Mouse (Mus musculus) left cerebral cortex, adult 18-20 months (tissue): Measurements from ENCODE around the gene Rdh16. TPM values are rescaled to one million over a fixed set of nuclear protein-coding genes. Genes with fewer than 3 reads are reported as not detected.
"Not testable (repeated sequence)": the region's sequence is repeated elsewhere in the genome, so short reads cannot be mapped to it uniquely, and the experiment has no call there.

Source experiments
- DNase-seq, 2 experiments: peaks; one replicate each; pipeline ENCODE4 v3.0.0; 2021 to 2022; ENCODE audit warnings: low spot score in 2 of 2, mixed read lengths in 1 of 2
- long read RNA-seq, 2 experiments: library from polyadenylated mRNA; stranded (forward); transcript quantifications; one replicate each; pipeline ENCODE4 v2.0.0; 2021
- total RNA-seq, 2 experiments: library from RNA; stranded (reverse); gene quantifications; 2 replicates each; pipeline ENCODE4 v1.2.3; 2021

Gene Rdh16
- total RNA-seq: under 1 TPM; 0.23 to 0.28 TPM
- long read RNA-seq, experiment 1: 0 reads
- long read RNA-seq, experiment 2: 0 reads

DNA sequence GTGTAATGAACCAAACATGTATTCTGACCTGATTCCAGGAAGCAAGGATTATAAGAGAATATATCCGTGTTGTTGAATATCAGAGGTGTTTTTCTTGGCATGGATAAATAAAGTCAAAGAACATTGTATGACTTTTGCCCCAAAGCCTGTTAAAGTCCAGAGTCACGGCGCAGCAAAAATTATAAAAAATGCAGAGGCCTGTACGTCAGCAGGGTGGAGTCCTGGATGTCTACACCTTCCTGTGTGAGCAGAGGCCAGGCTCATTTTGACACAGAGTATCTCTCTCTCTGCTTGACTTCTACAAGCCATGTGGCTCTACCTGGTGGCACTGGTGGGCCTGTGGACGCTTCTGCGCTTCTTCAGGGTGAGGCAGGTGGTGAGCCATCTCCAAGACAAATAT, at the start of gene Rdh16:
TSS of gene Rdh16 (plus strand) at position 262 of the 400 bp plus-strand sequence.
- no peak for DNase-seq

DNA sequence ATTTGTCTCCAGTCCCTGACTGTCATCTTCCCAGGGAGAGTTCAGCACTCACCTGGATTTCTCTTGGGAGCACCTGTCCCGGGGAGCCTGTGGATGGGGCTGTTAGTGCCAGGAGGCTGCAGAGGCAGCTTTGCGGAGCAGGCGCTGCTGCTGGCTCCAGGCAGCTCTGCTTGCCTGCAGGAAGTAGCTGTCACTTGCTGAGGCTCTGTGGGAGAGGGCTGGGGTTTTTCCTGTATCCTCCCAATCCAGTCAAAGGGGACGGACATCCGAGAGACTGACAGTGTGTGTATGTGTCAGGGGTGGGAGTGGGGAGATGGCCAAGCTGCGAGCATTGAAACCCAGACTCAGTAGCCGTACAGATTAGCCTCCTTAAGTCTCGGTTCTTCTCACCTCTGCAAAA, 49.4 kb upstream of the Rdh16 start, which contains the start of gene Gpr182:
TSS of gene Gpr182 (minus strand) at position 185 of the 400 bp plus-strand sequence.
- DNase-seq: no peak

DNA sequence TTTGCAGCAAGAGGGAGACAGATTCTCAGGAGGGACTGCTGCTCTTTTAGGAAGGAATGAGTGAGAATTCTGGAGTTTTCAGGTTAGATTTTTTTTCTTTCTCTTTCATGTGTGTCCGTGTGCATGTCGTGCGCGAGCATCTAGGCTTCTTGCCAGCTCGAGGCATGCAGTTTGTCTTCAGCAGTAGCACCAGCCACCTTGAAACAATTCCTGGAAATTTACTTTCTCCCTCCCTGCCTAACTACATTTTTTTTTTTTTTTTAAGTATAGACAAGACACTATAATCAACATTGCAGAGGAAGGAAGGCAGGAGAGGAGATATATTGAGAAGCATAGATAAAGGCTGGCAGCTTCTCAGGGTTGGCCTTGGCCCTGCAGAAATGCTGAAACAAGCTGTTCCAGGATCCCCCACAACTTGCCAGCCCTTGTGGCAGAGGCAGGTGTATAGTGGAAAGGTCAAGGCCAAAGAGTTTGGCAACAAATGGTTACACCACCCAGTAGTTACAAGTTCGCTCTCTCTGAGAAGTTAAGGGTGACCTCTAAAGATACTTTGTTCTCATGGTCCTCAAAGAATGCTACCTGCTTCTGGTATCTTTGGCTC, 46.3 kb upstream of the Rdh16 start:
- no peak for DNase-seq

DNA sequence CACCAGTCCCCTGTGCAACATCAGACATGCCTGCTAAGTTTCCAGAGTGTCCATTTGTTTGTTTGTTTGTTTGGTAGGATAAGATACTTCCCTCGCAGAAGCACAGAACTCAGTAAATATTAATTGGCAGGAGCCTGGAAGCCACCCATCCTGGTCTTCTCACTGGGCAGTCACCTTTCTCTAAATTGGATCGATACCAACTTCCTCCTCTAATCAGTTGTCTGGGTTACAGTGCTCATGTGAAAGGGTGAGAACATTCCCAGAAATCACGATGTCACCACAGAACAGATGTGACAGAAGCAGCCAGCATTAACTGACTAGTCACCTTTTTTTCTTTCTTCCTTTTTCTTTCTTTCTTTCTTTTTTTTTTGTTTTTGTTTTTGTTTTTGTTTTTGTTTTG, 45.7 kb upstream of the Rdh16 start:
- DNase-seq: no peak

- peak in 1 of 2 experiments; percentile 0 for DNase-seq
Measured at GRCm38 (mm10) chr10:127755770-127756468, 45.0 kb upstream of the Rdh16 start.

DNA sequence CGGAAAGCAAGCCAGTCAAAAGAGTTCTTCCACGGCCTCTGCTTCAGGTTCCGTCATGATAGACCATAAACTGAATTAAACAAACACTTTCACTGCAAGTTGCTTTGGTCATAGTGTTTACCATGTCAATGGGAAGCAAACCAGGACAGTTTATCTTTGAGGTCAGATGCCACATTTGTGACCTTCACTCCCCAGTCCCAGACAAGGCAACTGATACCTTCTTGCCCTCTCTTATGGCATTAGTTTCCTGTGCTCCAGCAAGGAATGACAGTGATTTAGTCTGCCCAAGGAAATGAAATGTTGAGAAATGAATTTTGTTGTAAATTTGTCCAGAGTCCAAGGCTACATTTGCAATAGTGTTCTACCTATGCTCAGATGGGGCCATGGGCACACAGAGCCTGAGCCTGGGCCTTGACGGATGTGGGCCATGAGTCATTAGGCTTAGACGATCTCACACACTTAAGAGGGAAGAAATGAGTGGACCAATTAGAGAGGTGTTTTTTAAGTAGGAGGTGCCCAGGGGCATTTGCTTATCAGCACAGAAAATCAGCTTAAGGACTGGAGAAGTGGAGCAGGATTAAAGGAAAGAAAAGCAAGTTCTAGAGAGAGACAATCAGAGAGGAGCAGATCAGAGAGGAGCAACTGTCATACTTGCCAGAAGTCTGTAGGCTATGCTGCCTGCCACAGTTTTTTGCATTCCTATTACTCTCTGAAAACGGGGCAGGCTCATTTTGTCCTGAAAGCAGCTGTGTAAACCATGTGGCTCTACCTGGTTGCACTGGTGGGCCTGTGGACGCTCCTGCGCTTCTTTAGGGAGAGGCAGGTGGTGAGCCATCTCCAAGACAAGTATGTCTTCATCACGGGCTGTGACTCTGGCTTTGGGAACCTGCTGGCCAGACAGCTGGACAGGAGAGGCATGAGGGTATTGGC, 41.5 kb upstream of the Rdh16 start, which contains the start of the genes Rdh1 and Rdh16f1:
TSS of gene Rdh1 (plus strand) at position 541 of the 930 bp plus-strand sequence.
TSS of gene Rdh16f1 (plus strand) at position 607 of the 930 bp plus-strand sequence.
- DNase-seq: no peak

- not testable (repeated sequence) for DNase-seq
Measured at GRCm38 (mm10) chr10:127762926-127763325, 38.0 kb upstream of the Rdh16 start.

DNA sequence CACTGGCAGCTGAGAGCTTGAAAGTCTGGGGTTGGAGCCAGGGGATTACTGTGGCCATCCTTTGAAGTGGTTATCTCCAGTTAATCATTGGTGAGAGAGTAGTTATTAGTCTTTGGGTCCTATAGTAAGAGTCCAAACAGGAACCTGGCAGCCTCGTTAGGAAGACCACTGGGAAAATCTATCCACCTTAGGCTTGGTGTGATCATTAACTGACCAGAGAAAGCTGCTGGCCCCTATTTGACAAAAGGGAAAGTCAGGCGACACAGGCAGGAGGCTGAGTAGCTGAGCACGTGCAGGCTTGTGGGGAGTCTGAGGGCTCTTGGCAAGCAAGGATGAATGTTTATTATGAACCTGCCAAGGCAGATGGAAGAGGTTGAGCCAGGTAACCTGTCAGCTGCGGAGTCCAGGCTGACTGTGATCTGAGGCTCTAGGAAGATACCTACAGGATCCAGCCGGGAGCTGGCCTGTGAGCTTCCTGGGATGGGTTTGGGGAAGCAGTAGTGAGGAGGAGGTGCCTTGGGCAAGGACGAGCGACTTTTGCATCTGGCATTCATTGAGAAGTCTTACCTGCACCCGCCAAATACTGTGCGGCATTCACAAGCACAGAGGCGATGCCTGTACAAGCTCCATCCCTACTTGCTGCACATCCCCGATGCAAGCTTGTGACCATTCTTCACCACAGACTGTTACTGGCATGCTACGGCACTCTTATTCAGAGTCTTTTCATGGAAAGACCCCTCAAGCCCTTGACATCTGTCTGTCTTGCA, 36.9 kb upstream of the Rdh16 start:
- DNase-seq: no peak

GRCm38 (mm10) chr10:127766564-127766963, 34.4 kb upstream of the Rdh16 start:
- no peak for DNase-seq

- DNase-seq: no peak
Measured at GRCm38 (mm10) chr10:127776011-127776410, 24.9 kb upstream of the Rdh16 start, which contains the start of gene Rdh9. Gene Rdh9, plus strand, starts transcription at chr10:127776386.

GRCm38 (mm10) chr10:127782321-127782720, 18.6 kb upstream of the Rdh16 start:
- not testable (repeated sequence) for DNase-seq

- not testable (repeated sequence) for DNase-seq
Measured at GRCm38 (mm10) chr10:127785411-127785810, 15.5 kb upstream of the Rdh16 start.

DNA sequence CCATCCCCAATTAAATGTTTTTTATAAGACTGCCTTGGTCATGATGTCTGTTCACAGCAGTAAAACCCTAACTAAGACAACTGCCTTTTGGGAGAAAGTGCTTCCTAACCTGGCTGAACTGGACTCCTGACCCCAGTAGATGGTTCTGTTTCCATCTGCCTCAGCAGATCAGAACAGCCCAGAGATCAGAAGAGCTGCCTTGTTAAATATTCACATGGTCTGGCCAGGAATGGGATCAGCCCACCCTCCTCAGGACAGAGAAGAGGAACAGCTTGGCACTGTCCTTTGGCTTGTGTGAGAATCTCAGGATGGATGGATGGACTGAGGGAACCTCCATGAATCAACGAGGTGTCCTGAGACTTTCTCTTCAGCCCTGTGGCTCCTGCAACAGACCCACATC, 1.7 kb upstream of the Rdh16 start:
- DNase-seq: no peak

GRCm38 (mm10) chr10:127801612-127802011, 660 bp downstream of the Rdh16 start:
- DNase-seq: no peak

DNA sequence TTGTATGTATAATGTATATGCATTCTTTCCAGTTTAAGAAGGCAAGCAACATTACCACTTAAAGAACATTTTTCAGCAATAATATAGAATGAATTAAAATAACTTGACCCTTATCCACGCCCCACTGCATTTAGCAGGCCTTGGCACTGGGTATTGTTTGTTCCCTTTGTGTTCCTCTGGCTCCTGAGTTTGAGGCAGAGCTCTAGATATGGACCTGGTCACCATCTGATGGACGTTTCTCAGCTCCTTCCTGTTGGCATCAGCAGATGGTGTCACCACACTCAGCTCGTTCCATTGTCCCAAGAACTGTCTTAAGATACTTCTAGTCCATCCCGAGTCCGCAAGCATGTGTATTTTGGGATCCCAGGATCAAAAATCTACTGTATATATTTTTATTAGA, 1.3 kb downstream of the Rdh16 start:
- DNase-seq: no peak

GRCm38 (mm10) chr10:127804416-127804815, 3.5 kb downstream of the Rdh16 start:
- no peak for DNase-seq

DNA sequence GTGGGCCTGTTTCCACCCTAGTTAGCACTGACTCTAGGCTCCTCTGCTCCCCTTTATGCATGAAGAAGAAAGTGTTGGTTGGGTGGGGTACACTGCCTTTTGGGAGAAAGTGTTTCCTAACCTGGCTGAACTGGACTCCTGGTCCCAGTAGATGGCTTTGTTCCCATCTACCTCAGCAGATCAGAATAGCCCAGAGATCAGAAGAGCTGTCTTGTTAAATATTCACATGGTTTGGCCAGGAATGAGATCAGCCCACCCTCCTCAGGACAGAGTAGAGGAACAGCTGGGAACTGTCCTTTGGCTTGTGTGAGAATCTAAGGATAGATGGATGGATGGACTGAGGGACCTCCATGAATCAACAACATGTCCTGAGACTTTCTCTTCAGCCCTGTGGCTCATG, 14.9 kb downstream of the Rdh16 start:
- DNase-seq: no peak

DNA sequence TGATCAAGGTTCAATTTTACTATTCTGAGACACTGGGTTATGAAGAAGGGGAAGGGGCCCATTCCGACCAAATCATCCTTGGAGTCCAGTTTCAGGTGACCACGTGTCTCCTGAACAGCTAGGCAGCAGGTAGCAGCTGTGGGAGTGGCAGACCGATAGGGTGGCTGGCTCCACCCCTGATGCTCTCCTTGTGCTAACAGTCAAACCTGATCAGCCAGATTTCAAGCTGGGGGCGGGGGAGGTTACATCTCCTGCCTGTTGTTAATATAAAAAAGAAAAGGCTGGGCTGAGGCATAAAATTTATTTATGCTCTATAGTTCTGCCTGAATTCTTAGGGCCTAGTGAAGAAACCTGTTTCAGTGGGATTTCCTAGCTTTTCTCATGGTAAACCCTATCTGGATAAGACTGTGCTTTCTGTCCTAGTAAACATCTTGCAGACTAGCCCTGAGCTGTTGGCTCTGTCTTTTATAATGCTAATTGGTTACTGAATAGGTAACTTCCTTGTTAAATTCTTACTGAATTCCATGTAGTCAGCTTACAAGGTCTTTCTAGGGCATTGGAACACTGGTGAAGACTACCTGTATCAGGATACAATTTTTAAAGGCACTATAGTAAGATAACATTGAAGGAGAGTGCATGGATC, 16.4 kb downstream of the Rdh16 start:
- DNase-seq: not testable (repeated sequence)

GRCm38 (mm10) chr10:127821806-127822205, 20.9 kb downstream of the Rdh16 start:
- not testable (repeated sequence) for DNase-seq

DNA sequence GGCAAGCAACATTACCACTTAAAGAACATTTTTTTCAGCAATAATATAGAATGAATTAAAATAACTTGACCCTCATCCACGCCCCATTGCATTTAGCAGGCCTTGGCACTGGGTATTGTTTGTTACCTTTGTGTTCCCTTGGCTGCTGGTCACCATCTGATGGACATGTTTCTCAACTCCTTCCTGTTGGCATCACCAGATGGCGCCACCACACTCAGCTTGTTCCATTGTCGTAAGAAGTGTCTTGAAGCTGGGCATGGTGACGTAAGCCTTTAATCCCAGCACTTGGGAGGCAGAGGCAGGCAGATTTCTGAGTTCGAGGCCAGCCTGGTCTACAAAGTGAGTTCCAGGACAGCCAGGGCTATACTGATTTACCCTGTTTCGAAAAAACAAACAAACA, 24.4 kb downstream of the Rdh16 start:
- peak in 1 of 2 experiments; percentile 7 for DNase-seq
